In genomic region chr17:27480143-27481103, GRCm38 (mm10) we compare ENCODE assay signal across 9 mouse cellular contexts. TPM values are rescaled to one million over a fixed set of nuclear protein-coding genes. Genes with fewer than 3 reads are reported as not detected.
DNase-seq lines count a peak whose midpoint lies in the region; ATAC-seq and TF ChIP-seq lines count a peak whose summit lies in the region.
"Had no signal": no experiment of that assay in that cellular context is flagged by ENCODE, and none has a peak within 500 bp of the region (broad histone marks: within the 10 kb centered on the region; RNA-seq: fewer than 3 reads in every experiment).

No protein-coding gene starts in this region.

- no peak overlapping the region for H3K9ac ChIP-seq in heart, postnatal 0 days (replicated peaks; ENCODE audit: low read depth, low read length)
- H3K9ac ChIP-seq in liver, embryonic 11.5 days (ENCODE audit: low read depth, low read length), result no peak overlapping the region
- 0 out of 2 replicates have a peak overlapping the region, but pooled peaks have one; percentile 20 for H3K9ac ChIP-seq in midbrain, postnatal 0 days (replicated peaks; ENCODE audit: low read length, poor library complexity, severe bottlenecking)

- no peaks in the 10 kb centered on the region for H3K36me3 ChIP-seq in heart, postnatal 0 days (replicated peaks; ENCODE audit: control insufficient read depth, insufficient read depth, low read length)
- no peaks in the 10 kb centered on the region for H3K36me3 ChIP-seq in liver, embryonic 11.5 days (ENCODE audit: control insufficient read depth, insufficient read depth, low read length)
- H3K36me3 ChIP-seq in midbrain, postnatal 0 days (ENCODE audit: insufficient read depth, low read length), result no peaks in the 10 kb centered on the region

- H3K4me1 ChIP-seq in heart, postnatal 0 days (ENCODE audit: control insufficient read depth, insufficient read depth), result no peaks in the 10 kb centered on the region
- 0 out of 2 replicates have a peak, but pooled peaks cover 3% of the 10 kb centered on the region for H3K4me1 ChIP-seq in liver, embryonic 11.5 days (replicated peaks; ENCODE audit: control insufficient read depth, insufficient read depth, low read length)
- H3K4me1 ChIP-seq in midbrain, postnatal 0 days (ENCODE audit: insufficient read depth, low read length), result peaks cover 10% of the 10 kb centered on the region; the same call in 1 of the 2 replicates

- WGBS in heart, postnatal 0 days, result 24% methylated on average over 29 of the region's 29 CpGs
- 31% methylated on average over 28 of the region's 29 CpGs for WGBS in liver, embryonic 11.5 days
- 32% methylated on average over 29 of the region's 29 CpGs for WGBS in midbrain, postnatal 0 days

- TF ChIP-seq CTCF in heart, postnatal 0 days (IDR thresholded peaks at IDR 0.05; ENCODE audit: low read depth), result no peak
- TF ChIP-seq CTCF in midbrain, postnatal 0 days (IDR thresholded peaks at IDR 0.05), result no peak

- H3K27ac ChIP-seq in heart, postnatal 0 days (ENCODE audit: low read depth), result 0 out of 2 replicates have a peak overlapping the region, but pooled peaks have one; percentile 11
- no peak overlapping the region for H3K27ac ChIP-seq in liver, embryonic 11.5 days (ENCODE audit: low read depth, low read length)
- peak overlapping the region; percentile 40 for H3K27ac ChIP-seq in midbrain, postnatal 0 days (ENCODE audit: low read depth, low read length)

- H3K27me3 ChIP-seq in heart, postnatal 0 days (ENCODE audit: control insufficient read depth, insufficient read depth, low read length), result no peaks in the 10 kb centered on the region
- H3K27me3 ChIP-seq in liver, embryonic 11.5 days (replicated peaks; ENCODE audit: control insufficient read depth, insufficient read depth, low read length), result no peaks in the 10 kb centered on the region; the same call in 1 of the 2 replicates
- no peaks in the 10 kb centered on the region for H3K27me3 ChIP-seq in midbrain, postnatal 0 days (ENCODE audit: insufficient read depth, low read length)

- H3K4me3 ChIP-seq in heart, postnatal 0 days (ENCODE audit: low read depth, low read length), result peak overlapping the region; percentile 5; the same call in 1 of the 2 replicates
- H3K4me3 ChIP-seq in liver, embryonic 11.5 days (ENCODE audit: low read depth, low read length), result no peak overlapping the region
- H3K4me3 ChIP-seq in midbrain, postnatal 0 days (ENCODE audit: low read depth, low read length), result no peak overlapping the region
- H3K4me3 ChIP-seq: erythroblast, embryonic 14.5 days had no signal

- peak; percentile 46 for DNase-seq in testis, postnatal 14 days (ENCODE audit: low spot score)
- no peak for DNase-seq in testis, postnatal 10 days (ENCODE audit: low spot score)
- peak; percentile 47 for DNase-seq in heart, postnatal 0 days (ENCODE audit: low spot score)
- no peak for DNase-seq in liver, embryonic 11.5 days (ENCODE audit: low spot score)
- DNase-seq in midbrain, postnatal 0 days (ENCODE audit: low spot score), result peak; percentile 31
- DNase-seq in adrenal gland, adult (ENCODE audit: inconsistent age in 2 of 2, low spot score in 1 of 2), result no peak
- DNase-seq in adrenal gland, postnatal 25 days, result no peak
- DNase-seq in B cell, adult 2 months, result no peak

- ATAC-seq in heart, postnatal 0 days (ENCODE audit: insufficient read depth, low read depth), result peak; percentile 64
- ATAC-seq in liver, embryonic 11.5 days (replicated peaks; ENCODE audit: low FRiP score), result no peak
- peak; percentile 57; the same call in 1 of the 2 replicates for ATAC-seq in midbrain, postnatal 0 days (ENCODE audit: low FRiP score)

- no peaks in the 10 kb centered on the region for H3K9me3 ChIP-seq in heart, postnatal 0 days (replicated peaks; ENCODE audit: control insufficient read depth, low read length)
- H3K9me3 ChIP-seq in liver, embryonic 11.5 days (ENCODE audit: control insufficient read depth, low read length), result no peaks in the 10 kb centered on the region
- no peaks in the 10 kb centered on the region for H3K9me3 ChIP-seq in midbrain, postnatal 0 days (ENCODE audit: low read length)

- TF ChIP-seq EP300 in heart, postnatal 0 days (IDR thresholded peaks at IDR 0.05; ENCODE audit: low read depth), result no peak

- H3K4me2 ChIP-seq in heart, postnatal 0 days (ENCODE audit: low read depth, low read length), result peak overlapping the region; percentile 48
- H3K4me2 ChIP-seq in liver, embryonic 11.5 days, result peak overlapping the region; percentile 28
- H3K4me2 ChIP-seq in midbrain, postnatal 0 days (ENCODE audit: low read depth, low read length, poor library complexity, severe bottlenecking), result no peak overlapping the region

RNA-seq across cellular contexts. Expression of gene Grm4, which starts 40.8 kb away (rescaled TPM):
- not detected in 2 replicates for total RNA-seq in heart, postnatal 0 days (2014; rRNA removed; ENCODE audit: low replicate concordance)
- 0.03 TPM in 1 of 2 replicates, not detected in the other for polyA plus RNA-seq in heart, postnatal 0 days (2015; fragmentation: Nextera tagmentation; extraction: Ambion mirVana)
- 0.12 and 0.18 TPM in 2 replicates for polyA plus RNA-seq in liver, embryonic 11.5 days (2014; fragmentation: Nextera tagmentation; extraction: Ambion mirVana)
- 37.6 and 54.0 TPM in 2 replicates for total RNA-seq in midbrain, postnatal 0 days (2014; rRNA removed)
- polyA plus RNA-seq in midbrain, postnatal 0 days (2015; fragmentation: Nextera tagmentation; extraction: Ambion mirVana), result 11.1 and 12.5 TPM in 2 replicates
- total RNA-seq in adrenal gland, postnatal 25 days (2021), result 3.1 and 4.8 TPM in 2 replicates
- polyA plus RNA-seq: erythroblast, embryonic 14.5 days had no signal

Comparison
In these comparisons a context has a peak if more than half of its experiments do, and no peak if none do; other contexts are left out.
1. DNase-seq: peak in testis, postnatal 14 days (single experiment), heart, postnatal 0 days (single experiment) and midbrain, postnatal 0 days (single experiment); none in testis, postnatal 10 days (single experiment), liver, embryonic 11.5 days (single experiment), adrenal gland, adult (0 of 2), adrenal gland, postnatal 25 days (single experiment) and B cell, adult 2 months (0 of 2).